Comparison of ENCODE assay signal across 1 mouse cellular context in genomic region chr1:165700376-165700815, GRCm38 (mm10).
TF ChIP-seq lines count a peak whose summit lies in the region.

No protein-coding gene starts in this region.

TF ChIP-seq in CH12.LX, 34 proteins besides CTCF, POLR2A, EP300 and RAD21 (continued from another document):
- no peak for TF ChIP-seq JUN (IDR thresholded peaks at IDR 0.05; ENCODE audit: insufficient read depth, low read depth, low read length)
- TF ChIP-seq ETS1 (conservative IDR thresholded peaks at IDR 0.05; ENCODE audit: low read depth, low read length) = no peak
- no peak; the same call in 1 of the 2 replicates for TF ChIP-seq TCF12 (IDR thresholded peaks at IDR 0.05; ENCODE audit: low read depth, low read length)
- 0 out of 2 replicates have a peak, but pooled peaks have one; percentile 20 for TF ChIP-seq NRF1 (IDR thresholded peaks at IDR 0.05; ENCODE audit: low read depth, low read length)
- no peak for TF ChIP-seq ZMIZ1 (IDR thresholded peaks at IDR 0.05; ENCODE audit: low read depth, low read length)
- TF ChIP-seq GABPA (IDR thresholded peaks at IDR 0.05; ENCODE audit: insufficient replicate concordance, low read depth, low read length) = no peak
- no peak for TF ChIP-seq E2F4 (IDR thresholded peaks at IDR 0.05; ENCODE audit: insufficient replicate concordance, low read depth, low read length)
- peak; percentile 60 for TF ChIP-seq ZNF384 (IDR thresholded peaks at IDR 0.05; ENCODE audit: low read depth, low read length)
- TF ChIP-seq HCFC1 (IDR thresholded peaks at IDR 0.05; ENCODE audit: low read depth, low read length) = no peak
- no peak for TF ChIP-seq PAX5 (IDR thresholded peaks at IDR 0.05; ENCODE audit: low read length)
- TF ChIP-seq MAZ (IDR thresholded peaks at IDR 0.05; ENCODE audit: low read depth, low read length) = no peak; the same call in 1 of the 2 replicates
- TF ChIP-seq CHD1 (IDR thresholded peaks at IDR 0.05; ENCODE audit: low read depth, low read length) = 0 out of 2 replicates have a peak, but pooled peaks have one; percentile 24
- no peak for TF ChIP-seq MYC (IDR thresholded peaks at IDR 0.05; ENCODE audit: low read depth, low read length)
- TF ChIP-seq MXI1 (IDR thresholded peaks at IDR 0.05; ENCODE audit: low read depth, low read length) = 0 out of 2 replicates have a peak, but pooled peaks have one; percentile 62
- no peak for TF ChIP-seq MAFK (IDR thresholded peaks at IDR 0.05; ENCODE audit: insufficient replicate concordance, low read length)
- no peak for TF ChIP-seq IRF4 (IDR thresholded peaks at IDR 0.05; ENCODE audit: low read depth, low read length)
- TF ChIP-seq CHD2 (IDR thresholded peaks at IDR 0.05; ENCODE audit: low read length) = peak; percentile 75
